Mouse (Mus musculus) left cerebral cortex, adult 2 months (tissue): ENCODE measurements around the gene Krtap19-1. TPM values are rescaled to one million over a fixed set of nuclear protein-coding genes. Genes with fewer than 3 reads are reported as not detected.

Experiments used
- DNase-seq, 2 experiments: peaks; one replicate each; pipeline ENCODE4 v3.0.0; 2021 to 2022; ENCODE audit warnings: low spot score in 2 of 2, mixed read lengths in 1 of 2; ENCODE audit errors: extremely low spot score in 1 of 2
- H3K27ac ChIP-seq: fragments of 200-600 bp; 2 replicates; pipeline ENCODE4 v1.8.1; 2022
- H3K4me3 ChIP-seq: fragments of 200-600 bp; 2 replicates; pipeline ENCODE4 v1.8.1; 2022
- CTCF ChIP-seq: fragments of 200-600 bp; IDR thresholded peaks from 2 replicates; pipeline ENCODE4 v1.8.1; 2022; ENCODE audit warnings: antibody characterized with exemption, mild to moderate bottlenecking, moderate library complexity
- intact Hi-C: fragments of 180-260 bp; cut with DNase I; formaldehyde crosslinking; loops from one replicate; pipeline ENCODE4 v1.15.1; 2025
- total RNA-seq, 2 experiments: library from RNA; stranded (reverse); gene quantifications; 2 replicates each; pipeline ENCODE4 v1.2.3; 2021

Krtap19-1 gene
- total RNA-seq, 2 experiments from 2014 or later, result not detected

GRCm38 (mm10) chr16:88823736-88824135 lies 45.5 kb downstream of the Krtap19-1 start:
- TF ChIP-seq CTCF, result peak; percentile 61
- intact Hi-C loops, result loop anchor here (10.0 kb wide), 1 partner anchor 449 kb away; no protein-coding TSS in a partner anchor
- H3K4me3 ChIP-seq, result no peak overlapping the region
- no peak overlapping the region for H3K27ac ChIP-seq
- no peak for DNase-seq

GRCm38 (mm10) chr16:88820066-88820465 lies 49.1 kb downstream of the Krtap19-1 start, which contains the start of gene Krtap15:
Krtap15 (plus strand) TSS chr16:88820215.
- Histone ChIP-seq H3K4me3 (no peak within 1 kb of the TSS), H3K27ac (no peak within 1 kb of the TSS)
- TF ChIP-seq CTCF, result no peak
- no peak for DNase-seq
- intact Hi-C loops, result loop anchor here (10.0 kb wide), 1 partner anchor 445 kb away; no protein-coding TSS in a partner anchor

Other genes starting within 250 kb of the Krtap19-1 start
- gene 2310079G19Rik, start 241.7 kb downstream of the Krtap19-1 start, total RNA-seq, result not detected
- gene Krtap26-1, start 221.6 kb downstream of the Krtap19-1 start, total RNA-seq, result not detected
- gene Krtap27-1, start 197.7 kb downstream of the Krtap19-1 start, total RNA-seq, result not detected
- not detected for gene 2310061N02Rik, start 161.4 kb downstream of the Krtap19-1 start, total RNA-seq
- not detected for gene Krtap13-1, start 140.5 kb downstream of the Krtap19-1 start, total RNA-seq
- not detected for gene Krtap13, start 117.8 kb downstream of the Krtap19-1 start, total RNA-seq
- gene 2310034C09Rik, start 110.6 kb downstream of the Krtap19-1 start, total RNA-seq, result not detected
- gene 2310057N15Rik, start 95.2 kb downstream of the Krtap19-1 start, total RNA-seq, result not detected
- gene Gm5965, start 91.5 kb downstream of the Krtap19-1 start, total RNA-seq, result not detected
- gene Gm20741, start 57.2 kb downstream of the Krtap19-1 start, total RNA-seq, result not detected
- gene Krtap15, start 49.2 kb downstream of the Krtap19-1 start, total RNA-seq, result not detected
- not detected for gene Krtap14, start 43.3 kb downstream of the Krtap19-1 start, total RNA-seq
- gene Krtap19-2, start 4.9 kb upstream of the Krtap19-1 start, total RNA-seq, result not detected
- not detected for gene Krtap19-3, start 8.6 kb upstream of the Krtap19-1 start, total RNA-seq
- not detected for gene Krtap19-4, start 15.7 kb upstream of the Krtap19-1 start, total RNA-seq
- not detected for gene Krtap19-5, start 27.0 kb upstream of the Krtap19-1 start, total RNA-seq
- gene Krtap19-9b, start 62.9 kb upstream of the Krtap19-1 start, total RNA-seq, result not detected
- not detected for gene Krtap16-3, start 93.5 kb upstream of the Krtap19-1 start, total RNA-seq
- gene Krtap22-2, start 141.3 kb upstream of the Krtap19-1 start, total RNA-seq, result not detected
- gene Gm10229, start 145.9 kb upstream of the Krtap19-1 start, total RNA-seq, result not detected
- gene Krtap6-1, start 162.3 kb upstream of the Krtap19-1 start, total RNA-seq, result not detected
- gene Gm10228, start 172.1 kb upstream of the Krtap19-1 start, total RNA-seq, result not detected
- gene Krtap6-5, start 178.5 kb upstream of the Krtap19-1 start, total RNA-seq, result not detected
- gene 1110025L11Rik, start 194.6 kb upstream of the Krtap19-1 start, total RNA-seq, result not detected
- not detected for gene Krtap6-3, start 214.6 kb upstream of the Krtap19-1 start, total RNA-seq